Mouse (Mus musculus) CH12.LX (cell line): ENCODE data around the gene Adam11. TPM values are rescaled to one million over a fixed set of nuclear protein-coding genes. Genes with fewer than 3 reads are reported as not detected.

Experiments
- DNase-seq: peaks from one replicate; pipeline ENCODE4 v3.0.0-alpha.2; 2013; ENCODE audit errors: extremely low read depth
- H3K27ac ChIP-seq: 2 replicates; pipeline ENCODE4 v1.5.1; 2012; ENCODE audit warnings: low read depth, mild to moderate bottlenecking, control low read depth, moderate library complexity; ENCODE audit not compliant: insufficient read depth
- H3K27me3 ChIP-seq: replicated peaks from 2 replicates; pipeline ENCODE3; 2012; ENCODE audit warnings: inconsistent platforms
- H3K36me3 ChIP-seq, 2 experiments: replicated peaks in 1 of 2; 2 replicates each; pipeline versions ENCODE3 to v1.6.1; 2012; ENCODE audit warnings: inconsistent platforms in 1 of 2, low read length in 1 of 2, mild to moderate bottlenecking in 1 of 2, mixed read lengths in 1 of 2, moderate library complexity in 1 of 2; ENCODE audit not compliant: control insufficient read depth in 1 of 2, insufficient read depth in 1 of 2
- H3K4me1 ChIP-seq, 2 experiments: 2 replicates each; pipeline ENCODE4 v1.6.1; 2012; ENCODE audit warnings: inconsistent platforms in 1 of 2, moderate library complexity in 1 of 2; ENCODE audit not compliant: insufficient read depth in 2 of 2, control insufficient read depth in 1 of 2
- H3K4me2 ChIP-seq: 2 replicates; pipeline ENCODE4 v1.6.1; 2012; ENCODE audit warnings: low read depth, mild to moderate bottlenecking, control low read depth; ENCODE audit not compliant: poor library complexity, insufficient read depth, severe bottlenecking
- H3K4me3 ChIP-seq, 3 experiments: fragments of 150-350 bp in 1 of 3; sonication (generic) in 1 of 3; replicated peaks in 1 of 3; 2 replicates each; pipeline versions ENCODE3 to v1.5.1; 2011 to 2012; ENCODE audit warnings: low read depth in 2 of 3, low read length in 2 of 3, mild to moderate bottlenecking in 2 of 3, moderate library complexity in 2 of 3, control low read depth in 1 of 3, improper control_type of control experiment in 1 of 3, inconsistent platforms in 1 of 3, mixed read lengths in 1 of 3; ENCODE audit not compliant: poor library complexity in 1 of 3
- H3K79me2 ChIP-seq: replicated peaks from 2 replicates; pipeline ENCODE4 v1.6.1; 2012; ENCODE audit warnings: mild to moderate bottlenecking, moderate library complexity; ENCODE audit not compliant: control insufficient read depth, poor library complexity, insufficient read depth, severe bottlenecking; ENCODE audit errors: extremely low read depth
- H3K9ac ChIP-seq: 2 replicates; pipeline ENCODE4 v1.6.1; 2012; ENCODE audit warnings: low read depth, mild to moderate bottlenecking, control low read depth, moderate library complexity; ENCODE audit not compliant: insufficient read depth
- H3K9me3 ChIP-seq: replicated peaks from 2 replicates; pipeline ENCODE3; 2012; ENCODE audit warnings: low read length, inconsistent platforms, mixed read lengths
- E2F4 ChIP-seq: IDR thresholded peaks from 2 replicates; pipeline ENCODE4 v1.6.1; 2011; ENCODE audit warnings: low read depth, low read length, improper control_type of control experiment; ENCODE audit not compliant: insufficient replicate concordance
- EP300 ChIP-seq: IDR thresholded peaks from 2 replicates; pipeline ENCODE4 v1.6.1; 2011; ENCODE audit warnings: low read length, improper control_type of control experiment
- ETS1 ChIP-seq: conservative IDR thresholded peaks from 2 replicates; pipeline ENCODE4 v1.6.1; 2012; ENCODE audit warnings: low read depth, mild to moderate bottlenecking, inconsistent platforms, low read length, improper control_type of control experiment, moderate library complexity
- HCFC1 ChIP-seq: IDR thresholded peaks from 2 replicates; pipeline ENCODE4 v1.6.1; 2012; ENCODE audit warnings: low read depth, mild to moderate bottlenecking, inconsistent platforms, low read length, improper control_type of control experiment
- JUN ChIP-seq: IDR thresholded peaks from 2 replicates; pipeline ENCODE4 v1.6.1; 2011; ENCODE audit warnings: low read depth, mild to moderate bottlenecking, low read length, improper control_type of control experiment, moderate library complexity; ENCODE audit not compliant: insufficient read depth
- JUND ChIP-seq: conservative IDR thresholded peaks from 2 replicates; pipeline ENCODE4 v1.6.1; 2011; ENCODE audit warnings: low read depth, low read length, improper control_type of control experiment
- MXI1 ChIP-seq: IDR thresholded peaks from 2 replicates; pipeline ENCODE4 v1.6.1; 2011; ENCODE audit warnings: mild to moderate bottlenecking, low read depth, low read length, improper control_type of control experiment
- POLR2AphosphoS2 ChIP-seq: IDR thresholded peaks from 2 replicates; pipeline ENCODE4 v1.6.1; 2011; ENCODE audit warnings: low read depth, low read length, improper control_type of control experiment
- RCOR1 ChIP-seq: conservative IDR thresholded peaks from 2 replicates; pipeline ENCODE4 v1.6.1; 2012; ENCODE audit warnings: low read depth, mild to moderate bottlenecking, inconsistent platforms, low read length, improper control_type of control experiment
- TBP ChIP-seq: conservative IDR thresholded peaks from 2 replicates; pipeline ENCODE4 v1.6.1; 2011; ENCODE audit warnings: low read depth, low read length, improper control_type of control experiment
- ZKSCAN1 ChIP-seq: IDR thresholded peaks from 2 replicates; pipeline ENCODE4 v1.6.1; 2012; ENCODE audit warnings: low read depth, inconsistent platforms, low read length, improper control_type of control experiment, borderline replicate concordance
- dilution Hi-C: fragments of 300-500 bp; cut with MboI; formaldehyde crosslinking; loops from 2 replicates; pipeline ENCODE4 v1.14.3; 2020; ENCODE audit warnings: low sequenced_read_pairs; ENCODE audit not compliant: extremely low pct_unique_long_range_greater_than_20kb, extremely low pct_ligation_motif_present
- in situ Hi-C: fragments of 300-500 bp; cut with MboI; formaldehyde crosslinking; loops from 3 replicates; pipeline ENCODE4 v1.14.3; 2019; ENCODE audit warnings: low sequenced_read_pairs, low pct_ligation_motif_present, low pct_unique_long_range_greater_than_20kb, mixed read lengths
- polyA plus RNA-seq: library from polyadenylated mRNA; unstranded; fragments of >175 nt; gene quantifications from 2 replicates; pipeline ENCODE4 v1.2.1, GENCODE M21; 2012; ENCODE audit warnings: low read depth; ENCODE audit not compliant: insufficient read length
- total RNA-seq, 2 experiments: library from RNA; depleted of rRNA; stranded (reverse); fragments of 300-350 nt in 1 of 2; fragments of >200 nt in 1 of 2; gene quantifications; 2 replicates each; pipeline ENCODE4 v1.2.3; 2012 to 2014

The Adam11 gene
- total and polyA plus RNA-seq, 3 experiments: not detected

DNA sequence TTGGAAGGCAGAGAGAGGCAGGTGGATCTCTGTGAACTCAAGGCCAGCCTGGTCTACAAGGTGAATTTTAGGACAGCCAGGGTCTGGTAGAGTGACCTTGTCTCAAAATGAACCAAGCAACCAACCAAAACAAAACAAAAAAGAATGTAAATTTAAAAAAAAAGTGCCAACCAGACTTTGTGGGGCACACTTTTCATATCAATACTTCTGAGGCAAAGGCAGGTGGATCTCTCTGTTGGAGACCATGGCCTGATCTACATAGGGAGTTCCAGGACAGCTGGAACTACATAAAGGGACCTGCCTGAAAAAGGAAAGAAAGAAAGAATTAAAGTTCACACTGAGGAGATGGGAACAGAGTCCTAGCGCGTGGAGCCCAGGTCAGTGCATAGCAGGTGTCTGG is 65.2 kb downstream of the Adam11 start:
- Histone ChIP-seq H3K4me3 (no peak overlapping the region), H3K4me2 (no peak overlapping the region), H3K79me2 (no peaks in the 10 kb centered on the region), H3K27me3 (peaks cover 39% of the 10 kb centered on the region), H3K9me3 (peaks cover 7% of the 10 kb centered on the region), H3K9ac (no peak overlapping the region), H3K27ac (no peak overlapping the region), H3K36me3 (no peaks in the 10 kb centered on the region), H3K4me1 (peaks cover 3 to 5% of the 10 kb centered on the region in 2 experiments; a peak in 3 of 4 replicates)
- TF ChIP-seq HCFC1: no peak
- TF ChIP-seq JUN: no peak
- no peak for TF ChIP-seq MXI1
- dilution Hi-C loops: no loop called here
- in situ Hi-C loops: no loop called here
- DNase-seq: no peak

DNA sequence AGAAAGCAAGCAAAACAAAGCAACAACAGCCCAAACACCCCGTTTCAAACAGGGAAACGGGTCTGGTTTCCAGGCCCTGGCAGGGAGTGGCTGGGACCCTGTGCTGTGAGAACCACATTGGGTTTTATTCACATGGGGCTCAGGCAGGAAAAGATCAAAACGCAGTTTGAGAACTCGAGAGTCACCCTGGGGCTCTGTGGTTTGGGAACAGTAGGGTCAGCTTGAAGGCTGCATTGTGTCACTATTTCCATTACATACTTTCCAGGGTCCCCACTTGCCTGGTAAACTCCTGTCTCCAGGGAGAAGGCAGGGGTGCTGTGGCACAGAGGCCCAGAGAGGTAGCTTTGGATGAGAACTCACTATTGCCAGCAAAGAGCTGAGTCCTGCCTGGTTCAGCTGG is 65.9 kb downstream of the Adam11 start:
- Histone ChIP-seq H3K36me3 (no peaks in the 10 kb centered on the region), H3K27me3 (peaks cover 39% of the 10 kb centered on the region), H3K79me2 (no peaks in the 10 kb centered on the region), H3K4me2 (no peak overlapping the region), H3K9me3 (peaks cover 7% of the 10 kb centered on the region), H3K4me1 (peaks cover 3 to 5% of the 10 kb centered on the region in 2 experiments; a peak in 3 of 4 replicates), H3K9ac (no peak overlapping the region), H3K27ac (no peak overlapping the region), H3K4me3 (no peak overlapping the region)
- in situ Hi-C loops (no loop called here), dilution Hi-C loops (no loop called here)
- DNase-seq: peak; percentile 43
- TF ChIP-seq POLR2AphosphoS2 (no peak), ZKSCAN1 (no peak), RCOR1 (no peak), JUN (peak; percentile 93), TBP (no peak), EP300 (peak; percentile 80), JUND (peak; percentile 84), E2F4 (no peak), MXI1 (no peak), ETS1 (peak; percentile 78)

Other genes starting within 250 kb of the Adam11 start
- gene Gpatch8, start 205.0 kb upstream of the Adam11 start, total RNA-seq (2012; rRNA removed): 15.4 and 16.6 TPM in 2 replicates
- gene Gpatch8, start 205.0 kb upstream of the Adam11 start, total RNA-seq (2014; rRNA removed): 10.2 and 11.5 TPM in 2 replicates
- 24.7 and 27.4 TPM in 2 replicates for gene Gpatch8, start 205.0 kb upstream of the Adam11 start, polyA plus RNA-seq
- gene Gm11627, start 182.0 kb upstream of the Adam11 start, total RNA-seq (2012; rRNA removed): 0.42 TPM in 1 of 2 replicates, not detected in the other
- 0.46 and 0.63 TPM in 2 replicates for gene Gm11627, start 182.0 kb upstream of the Adam11 start, total RNA-seq (2014; rRNA removed)
- gene Gm11627, start 182.0 kb upstream of the Adam11 start, polyA plus RNA-seq: 0.38 TPM in 1 of 2 replicates, not detected in the other
- 0.08 and 0.13 TPM in 2 replicates for gene Fzd2, start 157.0 kb upstream of the Adam11 start, total RNA-seq (2012; rRNA removed)
- 0.23 and 0.35 TPM in 2 replicates for gene Fzd2, start 157.0 kb upstream of the Adam11 start, total RNA-seq (2014; rRNA removed)
- gene Fzd2, start 157.0 kb upstream of the Adam11 start, polyA plus RNA-seq: 0.15 and 0.20 TPM in 2 replicates
- not detected in 2 replicates for gene Meioc, start 97.7 kb upstream of the Adam11 start, total RNA-seq (2012; rRNA removed)
- not detected in 2 replicates for gene Meioc, start 97.7 kb upstream of the Adam11 start, total RNA-seq (2014; rRNA removed)
- gene Meioc, start 97.7 kb upstream of the Adam11 start, polyA plus RNA-seq: not detected in 2 replicates
- 43.4 and 45.4 TPM in 2 replicates for gene Ccdc43, start 63.7 kb upstream of the Adam11 start, total RNA-seq (2012; rRNA removed)
- 56.4 and 59.8 TPM in 2 replicates for gene Ccdc43, start 63.7 kb upstream of the Adam11 start, total RNA-seq (2014; rRNA removed)
- gene Ccdc43, start 63.7 kb upstream of the Adam11 start, polyA plus RNA-seq: 52.7 and 53.4 TPM in 2 replicates
- gene Gjc1, start 58.3 kb downstream of the Adam11 start, total RNA-seq (2012; rRNA removed): not detected in 2 replicates
- not detected in 2 replicates for gene Gjc1, start 58.3 kb downstream of the Adam11 start, total RNA-seq (2014; rRNA removed)
- not detected in 2 replicates for gene Gjc1, start 58.3 kb downstream of the Adam11 start, polyA plus RNA-seq
- gene Higd1b, start 74.4 kb downstream of the Adam11 start, total RNA-seq (2012; rRNA removed): not detected in 2 replicates
- gene Higd1b, start 74.4 kb downstream of the Adam11 start, total RNA-seq (2014; rRNA removed): not detected in 2 replicates
- gene Higd1b, start 74.4 kb downstream of the Adam11 start, polyA plus RNA-seq: not detected in 2 replicates
- gene Eftud2, start 119.5 kb downstream of the Adam11 start, total RNA-seq (2012; rRNA removed): 216 and 259 TPM in 2 replicates
- gene Eftud2, start 119.5 kb downstream of the Adam11 start, total RNA-seq (2014; rRNA removed): 117 and 135 TPM in 2 replicates
- gene Eftud2, start 119.5 kb downstream of the Adam11 start, polyA plus RNA-seq: 403 and 410 TPM in 2 replicates
- 0.38 and 0.42 TPM in 2 replicates for gene Ccdc103, start 119.8 kb downstream of the Adam11 start, total RNA-seq (2012; rRNA removed)
- 0.24 and 0.58 TPM in 2 replicates for gene Ccdc103, start 119.8 kb downstream of the Adam11 start, total RNA-seq (2014; rRNA removed)
- 0.20 TPM in 1 of 2 replicates, not detected in the other for gene Ccdc103, start 119.8 kb downstream of the Adam11 start, polyA plus RNA-seq
- gene Fam187a, start 123.7 kb downstream of the Adam11 start, total RNA-seq (2012; rRNA removed): not detected in 2 replicates
- gene Fam187a, start 123.7 kb downstream of the Adam11 start, total RNA-seq (2014; rRNA removed): not detected in 2 replicates
- gene Fam187a, start 123.7 kb downstream of the Adam11 start, polyA plus RNA-seq: not detected in 2 replicates
- not detected in 2 replicates for gene Gfap, start 139.5 kb downstream of the Adam11 start, total RNA-seq (2012; rRNA removed)
- gene Gfap, start 139.5 kb downstream of the Adam11 start, total RNA-seq (2014; rRNA removed): not detected in 2 replicates
- not detected in 2 replicates for gene Gfap, start 139.5 kb downstream of the Adam11 start, polyA plus RNA-seq
- 50.1 and 54.4 TPM in 2 replicates for gene Kif18b, start 163.7 kb downstream of the Adam11 start, total RNA-seq (2012; rRNA removed)
- 30.5 and 32.6 TPM in 2 replicates for gene Kif18b, start 163.7 kb downstream of the Adam11 start, total RNA-seq (2014; rRNA removed)
- gene Kif18b, start 163.7 kb downstream of the Adam11 start, polyA plus RNA-seq: 47.6 and 54.0 TPM in 2 replicates
- not detected in 2 replicates for gene C1ql1, start 185.2 kb downstream of the Adam11 start, total RNA-seq (2012; rRNA removed)
- not detected in 2 replicates for gene C1ql1, start 185.2 kb downstream of the Adam11 start, total RNA-seq (2014; rRNA removed)
- gene C1ql1, start 185.2 kb downstream of the Adam11 start, polyA plus RNA-seq: not detected in 2 replicates